Mouse (Mus musculus) gonadal fat pad, adult 2 months (tissue): ENCODE data around the gene Msantd4. TPM values are rescaled to one million over a fixed set of nuclear protein-coding genes. Genes with fewer than 3 reads are reported as not detected.
A peak's percentile ranks its signal among the peaks of the same experiment; 100 is the strongest.
"Not testable (repeated sequence)": the region's sequence is repeated elsewhere in the genome, so short reads cannot be mapped to it uniquely, and the experiment has no call there.

ENCODE experiments used
- DNase-seq: peaks from one replicate; pipeline ENCODE4 v3.0.0-alpha.2; 2012; ENCODE audit warnings: low read depth
- polyA plus RNA-seq: library from polyadenylated mRNA; depleted of rRNA; stranded (reverse); fragments of >200 nt; gene quantifications from 2 replicates; pipeline ENCODE4 v1.2.3, GENCODE M21; 2012; rRNA removed

Msantd4 gene
- polyA plus RNA-seq, result 5.5 and 7.4 TPM in 2 replicates

GRCm38 (mm10) chr9:4375828-4376639, at the start of gene Msantd4:
Msantd4 (plus strand) TSS chr9:4376562.
- peak; percentile 75 for DNase-seq

- DNase-seq, result no peak
Measured at GRCm38 (mm10) chr9:4353163-4353562, 23.2 kb upstream of the Msantd4 start.

GRCm38 (mm10) chr9:4376640-4377120, 318 bp downstream of the Msantd4 start:
- peak; percentile 1 for DNase-seq

- DNase-seq, result not testable (repeated sequence)
Measured at GRCm38 (mm10) chr9:4400801-4401200, 24.4 kb downstream of the Msantd4 start.

Other genes starting within 250 kb of the Msantd4 start
- gene Aasdhppt, start 67.1 kb upstream of the Msantd4 start, polyA plus RNA-seq, result 3.9 and 5.5 TPM in 2 replicates
- gene Kbtbd3, start 66.7 kb upstream of the Msantd4 start, polyA plus RNA-seq, result 0.70 and 0.82 TPM in 2 replicates